Mouse (Mus musculus): ENCODE results near the gene Raver1.
A peak's percentile ranks its signal among the peaks of the same experiment; 100 is the strongest.
"Not testable (repeated sequence)": the region's sequence is repeated elsewhere in the genome, so short reads cannot be mapped to it uniquely, and the experiment has no call there.

The Raver1 gene

GRCm38 (mm10) chr9:21105760-21106564 is 14.2 kb upstream of the Raver1 start:
- DNase-seq (ENCODE audit: low read depth, low spot score) = no peak

GRCm38 (mm10) chr9:21104814-21105213 is 13.0 kb upstream of the Raver1 start:
- DNase-seq (ENCODE audit: low read depth, low spot score) = no peak

GRCm38 (mm10) chr9:21102076-21102475 is 10.3 kb upstream of the Raver1 start:
- no peak for DNase-seq (ENCODE audit: low read depth, low spot score)

GRCm38 (mm10) chr9:21100447-21101161 is 8.8 kb upstream of the Raver1 start:
- no peak for DNase-seq (ENCODE audit: low read depth, low spot score)

- DNase-seq (ENCODE audit: low read depth, low spot score) = no peak
Measured at GRCm38 (mm10) chr9:21097793-21098192, 6.0 kb upstream of the Raver1 start.

- DNase-seq (ENCODE audit: low read depth, low spot score) = no peak
Measured at GRCm38 (mm10) chr9:21095958-21096357, 4.2 kb upstream of the Raver1 start.

GRCm38 (mm10) chr9:21093423-21093822 is 1.6 kb upstream of the Raver1 start:
- DNase-seq (ENCODE audit: low read depth, low spot score) = no peak

- DNase-seq (ENCODE audit: low read depth, low spot score) = peak; percentile 9
Measured at GRCm38 (mm10) chr9:21090972-21091706, 669 bp downstream of the Raver1 start.

GRCm38 (mm10) chr9:21090537-21090936 is 1.3 kb downstream of the Raver1 start:
- DNase-seq (ENCODE audit: low read depth, low spot score) = no peak

- DNase-seq (ENCODE audit: low read depth, low spot score) = no peak
Measured at GRCm38 (mm10) chr9:21083324-21083723, 8.5 kb downstream of the Raver1 start.

GRCm38 (mm10) chr9:21081127-21081526 is 10.7 kb downstream of the Raver1 start:
- DNase-seq (ENCODE audit: low read depth, low spot score) = no peak

- DNase-seq (ENCODE audit: low read depth, low spot score) = no peak
Measured at GRCm38 (mm10) chr9:21075625-21076024, 16.2 kb downstream of the Raver1 start.

- DNase-seq (ENCODE audit: low read depth, low spot score) = no peak
Measured at GRCm38 (mm10) chr9:21074173-21074572, 17.6 kb downstream of the Raver1 start.

- DNase-seq (ENCODE audit: low read depth, low spot score) = peak; percentile 81
Measured at GRCm38 (mm10) chr9:21073044-21073840, 18.6 kb downstream of the Raver1 start, which contains the start of the genes Gm49373 and Fdx1l. Gene Gm49373 (minus strand): TSS chr9:21073096. Gene Fdx1l (minus strand): TSS chr9:21073614.

GRCm38 (mm10) chr9:21072641-21073040 is 19.2 kb downstream of the Raver1 start:
- DNase-seq (ENCODE audit: low read depth, low spot score) = no peak

GRCm38 (mm10) chr9:21067006-21067684 is 24.7 kb downstream of the Raver1 start, which contains the start of gene Zglp1:
Gene Zglp1 (minus strand): TSS chr9:21067093.
- DNase-seq (ENCODE audit: low read depth, low spot score) = no peak

- no peak for DNase-seq (ENCODE audit: low read depth, low spot score)
Measured at GRCm38 (mm10) chr9:21062928-21063327, 28.9 kb downstream of the Raver1 start.

GRCm38 (mm10) chr9:21051578-21051977 is 40.2 kb downstream of the Raver1 start:
- no peak for DNase-seq (ENCODE audit: low read depth, low spot score)

GRCm38 (mm10) chr9:21045235-21045634 is 46.6 kb downstream of the Raver1 start:
- no peak for DNase-seq (ENCODE audit: low read depth, low spot score)

- not testable (repeated sequence) for DNase-seq (ENCODE audit: low read depth, low spot score)
Measured at GRCm38 (mm10) chr9:21044785-21045184, 47.0 kb downstream of the Raver1 start.

GRCm38 (mm10) chr9:21043563-21043962 is 48.2 kb downstream of the Raver1 start:
- DNase-seq (ENCODE audit: low read depth, low spot score) = no peak
